Mouse (Mus musculus) cerebellum, postnatal 36 days (tissue): ENCODE results near the gene Kdm4a.

Experiments
- DNase-seq, 2 experiments: peaks; one replicate each; pipeline ENCODE4 v3.0.0; 2021 to 2022; ENCODE audit warnings: mixed read lengths in 2 of 2

Gene Kdm4a

GRCm38 (mm10) chr4:118109649-118110048 is 70.2 kb downstream of the Kdm4a start:
- DNase-seq = no peak

GRCm38 (mm10) chr4:118108779-118109178 is 71.1 kb downstream of the Kdm4a start:
- DNase-seq = no peak

GRCm38 (mm10) chr4:118105256-118106053 is 74.4 kb downstream of the Kdm4a start:
- no peak for DNase-seq

- DNase-seq = no peak
Measured at GRCm38 (mm10) chr4:118103280-118103830, 76.5 kb downstream of the Kdm4a start.

GRCm38 (mm10) chr4:118101497-118101896 is 78.3 kb downstream of the Kdm4a start:
- DNase-seq = no peak

- DNase-seq = no peak
Measured at GRCm38 (mm10) chr4:118099637-118100364, 80.0 kb downstream of the Kdm4a start.

- DNase-seq = no peak
Measured at GRCm38 (mm10) chr4:118098571-118098970, 81.3 kb downstream of the Kdm4a start.

GRCm38 (mm10) chr4:118096069-118096468 is 83.8 kb downstream of the Kdm4a start:
- no peak for DNase-seq

- DNase-seq = no peak
Measured at GRCm38 (mm10) chr4:118092784-118093457, 86.9 kb downstream of the Kdm4a start.

GRCm38 (mm10) chr4:118090449-118090848 is 89.4 kb downstream of the Kdm4a start:
- no peak for DNase-seq

GRCm38 (mm10) chr4:118089939-118090338 is 89.9 kb downstream of the Kdm4a start:
- DNase-seq = peak; percentile 58 to 60

- DNase-seq = no peak
Measured at GRCm38 (mm10) chr4:118088771-118089170, 91.1 kb downstream of the Kdm4a start.
